Mouse (Mus musculus) olfactory bulb, adult 2 months (tissue): ENCODE results near the gene Creg2.

Experiments
- CTCF ChIP-seq: fragments of 200-500 bp; IDR thresholded peaks from 2 replicates; pipeline ENCODE4 v1.5.1; 2012; ENCODE audit warnings: low read depth, mild to moderate bottlenecking, low read length, moderate library complexity; ENCODE audit not compliant: insufficient read depth
- POLR2A ChIP-seq: fragments of 200-500 bp; IDR thresholded peaks from 2 replicates; pipeline ENCODE4 v1.6.1; 2012; ENCODE audit warnings: mild to moderate bottlenecking, low read depth, low read length, moderate library complexity; ENCODE audit not compliant: insufficient read depth

- TF ChIP-seq CTCF: no peak
- no peak for TF ChIP-seq POLR2A
Observed at GRCm38 (mm10) chr1:39590193-39590592, 61.1 kb downstream of the Creg2 start.
